Mouse (Mus musculus) CH12.LX (cell line): Measurements from ENCODE around the gene Olfr424. TPM values are rescaled to one million over a fixed set of nuclear protein-coding genes. Genes with fewer than 3 reads are reported as not detected.

Experiments used
- DNase-seq: peaks from one replicate; pipeline ENCODE4 v3.0.0-alpha.2; 2013; ENCODE audit errors: extremely low read depth
- H3K27ac ChIP-seq: 2 replicates; pipeline ENCODE4 v1.5.1; 2012; ENCODE audit warnings: low read depth, mild to moderate bottlenecking, control low read depth, moderate library complexity; ENCODE audit not compliant: insufficient read depth
- H3K27me3 ChIP-seq: replicated peaks from 2 replicates; pipeline ENCODE3; 2012; ENCODE audit warnings: inconsistent platforms
- H3K36me3 ChIP-seq, 2 experiments: replicated peaks in 1 of 2; 2 replicates each; pipeline versions ENCODE3 to v1.6.1; 2012; ENCODE audit warnings: inconsistent platforms in 1 of 2, low read length in 1 of 2, mild to moderate bottlenecking in 1 of 2, mixed read lengths in 1 of 2, moderate library complexity in 1 of 2; ENCODE audit not compliant: control insufficient read depth in 1 of 2, insufficient read depth in 1 of 2
- H3K4me1 ChIP-seq, 2 experiments: 2 replicates each; pipeline ENCODE4 v1.6.1; 2012; ENCODE audit warnings: inconsistent platforms in 1 of 2, moderate library complexity in 1 of 2; ENCODE audit not compliant: insufficient read depth in 2 of 2, control insufficient read depth in 1 of 2
- H3K4me2 ChIP-seq: 2 replicates; pipeline ENCODE4 v1.6.1; 2012; ENCODE audit warnings: low read depth, mild to moderate bottlenecking, control low read depth; ENCODE audit not compliant: poor library complexity, insufficient read depth, severe bottlenecking
- H3K4me3 ChIP-seq, 3 experiments: fragments of 150-350 bp in 1 of 3; sonication (generic) in 1 of 3; replicated peaks in 1 of 3; 2 replicates each; pipeline versions ENCODE3 to v1.5.1; 2011 to 2012; ENCODE audit warnings: low read depth in 2 of 3, low read length in 2 of 3, mild to moderate bottlenecking in 2 of 3, moderate library complexity in 2 of 3, control low read depth in 1 of 3, improper control_type of control experiment in 1 of 3, inconsistent platforms in 1 of 3, mixed read lengths in 1 of 3; ENCODE audit not compliant: poor library complexity in 1 of 3
- H3K79me2 ChIP-seq: replicated peaks from 2 replicates; pipeline ENCODE4 v1.6.1; 2012; ENCODE audit warnings: mild to moderate bottlenecking, moderate library complexity; ENCODE audit not compliant: control insufficient read depth, poor library complexity, insufficient read depth, severe bottlenecking; ENCODE audit errors: extremely low read depth
- H3K9ac ChIP-seq: 2 replicates; pipeline ENCODE4 v1.6.1; 2012; ENCODE audit warnings: low read depth, mild to moderate bottlenecking, control low read depth, moderate library complexity; ENCODE audit not compliant: insufficient read depth
- H3K9me3 ChIP-seq: replicated peaks from 2 replicates; pipeline ENCODE3; 2012; ENCODE audit warnings: low read length, inconsistent platforms, mixed read lengths
- BHLHE40 ChIP-seq: IDR thresholded peaks from 2 replicates; pipeline ENCODE4 v1.6.1; 2011; ENCODE audit warnings: mild to moderate bottlenecking, low read depth, low read length, improper control_type of control experiment
- CHD2 ChIP-seq: IDR thresholded peaks from 2 replicates; pipeline ENCODE4 v1.6.1; 2011; ENCODE audit warnings: low read length, improper control_type of control experiment
- E2F4 ChIP-seq: IDR thresholded peaks from 2 replicates; pipeline ENCODE4 v1.6.1; 2011; ENCODE audit warnings: low read depth, low read length, improper control_type of control experiment; ENCODE audit not compliant: insufficient replicate concordance
- ELF1 ChIP-seq: IDR thresholded peaks from 2 replicates; pipeline ENCODE4 v1.6.1; 2014; ENCODE audit warnings: low read depth, mild to moderate bottlenecking, inconsistent platforms, low read length, improper control_type of control experiment
- EP300 ChIP-seq: IDR thresholded peaks from 2 replicates; pipeline ENCODE4 v1.6.1; 2011; ENCODE audit warnings: low read length, improper control_type of control experiment
- ETS1 ChIP-seq: conservative IDR thresholded peaks from 2 replicates; pipeline ENCODE4 v1.6.1; 2012; ENCODE audit warnings: low read depth, mild to moderate bottlenecking, inconsistent platforms, low read length, improper control_type of control experiment, moderate library complexity
- HCFC1 ChIP-seq: IDR thresholded peaks from 2 replicates; pipeline ENCODE4 v1.6.1; 2012; ENCODE audit warnings: low read depth, mild to moderate bottlenecking, inconsistent platforms, low read length, improper control_type of control experiment
- IRF4 ChIP-seq: IDR thresholded peaks from 2 replicates; pipeline ENCODE4 v1.6.1; 2014; ENCODE audit warnings: low read depth, mild to moderate bottlenecking, inconsistent platforms, low read length, improper control_type of control experiment
- JUND ChIP-seq: conservative IDR thresholded peaks from 2 replicates; pipeline ENCODE4 v1.6.1; 2011; ENCODE audit warnings: low read depth, low read length, improper control_type of control experiment
- KAT2A ChIP-seq: IDR thresholded peaks from 2 replicates; pipeline ENCODE4 v1.6.1; 2012; ENCODE audit warnings: low read length, improper control_type of control experiment, inconsistent platforms; ENCODE audit not compliant: insufficient replicate concordance
- MAFK ChIP-seq: IDR thresholded peaks from 2 replicates; pipeline ENCODE4 v1.6.1; 2011; ENCODE audit warnings: low read length, improper control_type of control experiment; ENCODE audit not compliant: insufficient replicate concordance
- MAX ChIP-seq: IDR thresholded peaks from 2 replicates; pipeline ENCODE4 v1.6.1; 2011; ENCODE audit warnings: low read length, improper control_type of control experiment
- MAZ ChIP-seq: IDR thresholded peaks from 2 replicates; pipeline ENCODE4 v1.6.1; 2012; ENCODE audit warnings: low read depth, mild to moderate bottlenecking, inconsistent platforms, low read length, improper control_type of control experiment, moderate library complexity
- MXI1 ChIP-seq: IDR thresholded peaks from 2 replicates; pipeline ENCODE4 v1.6.1; 2011; ENCODE audit warnings: mild to moderate bottlenecking, low read depth, low read length, improper control_type of control experiment
- MYC ChIP-seq: IDR thresholded peaks from 2 replicates; pipeline ENCODE4 v1.6.1; 2011; ENCODE audit warnings: low read depth, mild to moderate bottlenecking, improper control_type of control experiment, low read length
- NELFE ChIP-seq: IDR thresholded peaks from 2 replicates; pipeline ENCODE4 v1.6.1; 2011; ENCODE audit warnings: low read depth, low read length, improper control_type of control experiment
- POLR2A ChIP-seq: IDR thresholded peaks from 2 replicates; pipeline ENCODE4 v1.6.1; 2011; ENCODE audit warnings: low read depth, mild to moderate bottlenecking, improper control_type of control experiment, low read length
- SMC3 ChIP-seq: IDR thresholded peaks from 2 replicates; pipeline ENCODE4 v1.6.1; 2011; ENCODE audit warnings: low read depth, low read length, improper control_type of control experiment
- TBP ChIP-seq: conservative IDR thresholded peaks from 2 replicates; pipeline ENCODE4 v1.6.1; 2011; ENCODE audit warnings: low read depth, low read length, improper control_type of control experiment
- TCF12 ChIP-seq: IDR thresholded peaks from 2 replicates; pipeline ENCODE4 v1.6.1; 2014; ENCODE audit warnings: low read depth, mild to moderate bottlenecking, inconsistent platforms, low read length, improper control_type of control experiment
- ZC3H11A ChIP-seq: IDR thresholded peaks from 2 replicates; pipeline ENCODE4 v1.6.1; 2012; ENCODE audit warnings: low read depth, mild to moderate bottlenecking, inconsistent platforms, low read length, improper control_type of control experiment
- ZNF384 ChIP-seq: IDR thresholded peaks from 2 replicates; pipeline ENCODE4 v1.6.1; 2012; ENCODE audit warnings: low read depth, low read length, improper control_type of control experiment, inconsistent platforms
- dilution Hi-C: fragments of 300-500 bp; cut with MboI; formaldehyde crosslinking; loops from 2 replicates; pipeline ENCODE4 v1.14.3; 2020; ENCODE audit warnings: low sequenced_read_pairs; ENCODE audit not compliant: extremely low pct_unique_long_range_greater_than_20kb, extremely low pct_ligation_motif_present
- in situ Hi-C: fragments of 300-500 bp; cut with MboI; formaldehyde crosslinking; loops from 3 replicates; pipeline ENCODE4 v1.14.3; 2019; ENCODE audit warnings: low sequenced_read_pairs, low pct_ligation_motif_present, low pct_unique_long_range_greater_than_20kb, mixed read lengths
- polyA plus RNA-seq: library from polyadenylated mRNA; unstranded; fragments of >175 nt; gene quantifications from 2 replicates; pipeline ENCODE4 v1.2.1, GENCODE M21; 2012; ENCODE audit warnings: low read depth; ENCODE audit not compliant: insufficient read length
- total RNA-seq, 2 experiments: library from RNA; depleted of rRNA; stranded (reverse); fragments of 300-350 nt in 1 of 2; fragments of >200 nt in 1 of 2; gene quantifications; 2 replicates each; pipeline ENCODE4 v1.2.3; 2012 to 2014

Gene Olfr424
- total and polyA plus RNA-seq, 3 experiments, result not detected

GRCm38 (mm10) chr1:174141384-174141783, 10.1 kb downstream of the Olfr424 start:
- Histone ChIP-seq H3K4me3 (no peak overlapping the region), H3K4me2 (no peak overlapping the region), H3K27me3 (no peaks in the 10 kb centered on the region), H3K36me3 (no peaks in the 10 kb centered on the region), H3K27ac (no peak overlapping the region), H3K4me1 (peaks cover 3 to 16% of the 10 kb centered on the region in 2 experiments; a peak in 3 of 4 replicates), H3K9ac (no peak overlapping the region), H3K9me3 (no peaks in the 10 kb centered on the region), H3K79me2 (no peaks in the 10 kb centered on the region)
- in situ Hi-C loops, result no loop called here
- dilution Hi-C loops, result no loop called here
- TF ChIP-seq TCF12, result 0 out of 2 replicates have a peak, but pooled peaks have one; percentile 17
- peak; percentile 40; the same call in 1 of the 2 replicates for TF ChIP-seq EP300
- no peak for TF ChIP-seq ZC3H11A
- peak; percentile 33 for DNase-seq

- H3K4me1 ChIP-seq, result peaks cover 0 to 18% of the 10 kb centered on the region in 2 experiments; a peak in 2 of 4 replicates
- H3K9ac ChIP-seq, result no peak overlapping the region
- no peak overlapping the region for H3K4me2 ChIP-seq
- H3K9me3 ChIP-seq, result no peaks in the 10 kb centered on the region
- TF ChIP-seq NELFE (no peak), SMC3 (no peak)
- dilution Hi-C loops, result no loop called here
- H3K27me3 ChIP-seq, result no peaks in the 10 kb centered on the region
- no peak for DNase-seq
- H3K4me3 ChIP-seq, result no peak overlapping the region
- no peaks in the 10 kb centered on the region for H3K79me2 ChIP-seq
- in situ Hi-C loops, result no loop called here
- no peaks in the 10 kb centered on the region for H3K36me3 ChIP-seq
- no peak overlapping the region for H3K27ac ChIP-seq
Measured at GRCm38 (mm10) chr1:174146696-174147095, 15.4 kb downstream of the Olfr424 start.

- Histone ChIP-seq H3K27me3 (no peaks in the 10 kb centered on the region), H3K79me2 (no peaks in the 10 kb centered on the region), H3K36me3 (no peaks in the 10 kb centered on the region), H3K4me3 (no peak overlapping the region), H3K27ac (no peak overlapping the region), H3K4me1 (peaks cover 0 to 15% of the 10 kb centered on the region in 2 experiments; a peak in 2 of 4 replicates), H3K4me2 (no peak overlapping the region), H3K9me3 (no peaks in the 10 kb centered on the region), H3K9ac (no peak overlapping the region)
- dilution Hi-C loops, result no loop called here
- DNase-seq, result no peak
- TF ChIP-seq ZNF384 (peak; percentile 69), MYC (no peak), TBP (no peak)
- in situ Hi-C loops, result no loop called here
Measured at GRCm38 (mm10) chr1:174149289-174149688, 18.0 kb downstream of the Olfr424 start.

GRCm38 (mm10) chr1:174155333-174155732, 24.0 kb downstream of the Olfr424 start, which contains the start of gene Olfr420:
Olfr420 (plus strand) TSS chr1:174155633.
- Histone ChIP-seq H3K79me2 (no peaks in the 10 kb centered on the region), H3K27ac (no peak within 1 kb of the TSS), H3K4me1 (peaks cover 3 to 19% of the 10 kb centered on the region in 2 experiments; a peak in 3 of 4 replicates), H3K9ac (no peak within 1 kb of the TSS), H3K4me2 (no peak within 1 kb of the TSS), H3K36me3 (no peaks in the 10 kb centered on the region), H3K4me3 (no peak within 1 kb of the TSS), H3K9me3 (no peaks in the 10 kb centered on the region), H3K27me3 (no peaks in the 10 kb centered on the region)
- dilution Hi-C loops, result no loop called here
- in situ Hi-C loops, result no loop called here
- DNase-seq, result no peak
- no peak for TF ChIP-seq MXI1
- no peak for TF ChIP-seq IRF4
- TF ChIP-seq CHD2, result no peak
- no peak for TF ChIP-seq JUND
- TF ChIP-seq KAT2A, result no peak
- TF ChIP-seq HCFC1, result no peak
- TF ChIP-seq E2F4, result no peak
- no peak for TF ChIP-seq POLR2A
- TF ChIP-seq ZNF384, result no peak
- TF ChIP-seq ELF1, result no peak
- no peak for TF ChIP-seq MAX
- TF ChIP-seq MAZ, result no peak
- no peak for TF ChIP-seq BHLHE40
- no peak for TF ChIP-seq MAFK
- TF ChIP-seq ETS1, result no peak
